Mouse (Mus musculus): ENCODE results near the gene Sash1. TPM values are rescaled to one million over a fixed set of nuclear protein-coding genes. Genes with fewer than 3 reads are reported as not detected.

Sash1 gene
- polyA plus RNA-seq, 1 experiment from 2014 or later: 5.4 TPM

DNA sequence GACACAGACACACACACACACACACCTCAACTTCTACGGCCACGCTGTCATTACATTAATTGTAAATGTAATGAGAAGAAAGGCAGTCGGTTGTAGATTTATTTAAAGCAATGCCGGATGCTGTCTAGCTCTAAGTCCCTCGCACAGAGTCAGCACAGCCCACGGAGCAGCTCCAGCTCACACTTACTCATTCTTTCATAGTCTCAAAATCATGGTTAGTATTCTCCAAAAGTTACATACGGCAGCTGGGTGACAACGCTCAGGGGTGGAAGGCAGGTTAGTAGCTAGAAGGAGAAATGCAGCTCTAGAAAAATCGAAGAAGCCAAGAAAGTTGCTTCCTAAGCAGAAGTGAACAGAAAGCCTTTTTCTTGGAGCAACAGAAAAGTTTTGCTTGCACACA lies 124.2 kb downstream of the Sash1 start:
- WGBS: 37% methylated on average over 9 of the region's 9 CpGs
- H3K4me2 ChIP-seq: peak overlapping the region; percentile 40
- peaks cover 14% of the 10 kb centered on the region; the same call in 1 of the 2 replicates for H3K4me1 ChIP-seq
- no peak overlapping the region for H3K9ac ChIP-seq
- H3K4me3 ChIP-seq (replicated peaks): peak overlapping the region; percentile 29
- no peak for ATAC-seq (ENCODE audit: insufficient read depth, low FRiP score, low read depth)
- peak overlapping the region; percentile 80 for H3K27ac ChIP-seq
- H3K9me3 ChIP-seq: no peaks in the 10 kb centered on the region
- H3K27me3 ChIP-seq (replicated peaks): no peaks in the 10 kb centered on the region
- H3K36me3 ChIP-seq: no peaks in the 10 kb centered on the region; the same call in 1 of the 2 replicates

DNA sequence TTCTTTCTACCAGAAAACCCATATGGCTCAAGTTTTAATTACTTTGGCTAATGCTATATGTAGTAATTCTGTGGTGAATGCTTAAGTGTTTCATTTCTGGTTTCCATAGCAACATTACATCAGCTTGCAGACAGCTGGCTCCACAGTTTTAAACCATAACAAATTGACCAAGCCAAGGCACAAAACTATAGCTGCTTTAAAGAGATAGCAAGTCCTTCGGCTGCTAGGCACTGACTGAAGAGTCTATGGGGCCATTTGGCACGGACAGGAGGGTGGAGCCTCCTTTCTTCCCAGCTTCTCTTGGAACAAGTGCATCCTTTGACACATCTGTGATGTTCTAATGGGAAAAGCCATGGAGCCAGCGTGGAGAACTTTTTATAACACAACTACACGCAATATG lies 125.3 kb downstream of the Sash1 start:
- H3K4me1 ChIP-seq: peaks cover 16% of the 10 kb centered on the region; the same call in 1 of the 2 replicates
- peak overlapping the region; percentile 15 for H3K4me3 ChIP-seq (replicated peaks)
- H3K4me2 ChIP-seq: peak overlapping the region; percentile 40
- H3K36me3 ChIP-seq: no peaks in the 10 kb centered on the region; the same call in 1 of the 2 replicates
- no peak overlapping the region for H3K9ac ChIP-seq
- no peaks in the 10 kb centered on the region for H3K27me3 ChIP-seq (replicated peaks)
- 29% methylated on average over 4 of the region's 4 CpGs for WGBS
- H3K9me3 ChIP-seq: no peaks in the 10 kb centered on the region
- 0 out of 2 replicates have a peak, but pooled peaks have one; percentile 8 for ATAC-seq (ENCODE audit: insufficient read depth, low FRiP score, low read depth)
- H3K27ac ChIP-seq: peak overlapping the region; percentile 27

GRCm38 (mm10) chr10:8759228-8759627 lies 126.6 kb downstream of the Sash1 start:
- no peaks in the 10 kb centered on the region for H3K36me3 ChIP-seq
- H3K4me2 ChIP-seq: no peak overlapping the region
- no peak for ATAC-seq (ENCODE audit: insufficient read depth, low FRiP score, low read depth)
- no peak overlapping the region for H3K4me3 ChIP-seq (replicated peaks)
- peaks cover 16% of the 10 kb centered on the region; the same call in 1 of the 2 replicates for H3K4me1 ChIP-seq
- H3K27ac ChIP-seq: peak overlapping the region; percentile 91; the same call in 1 of the 2 replicates
- WGBS: 74% methylated on average over 7 of the region's 7 CpGs
- H3K9me3 ChIP-seq: no peaks in the 10 kb centered on the region
- H3K9ac ChIP-seq: no peak overlapping the region
- H3K27me3 ChIP-seq (replicated peaks): no peaks in the 10 kb centered on the region

GRCm38 (mm10) chr10:8757429-8757931 lies 128.4 kb downstream of the Sash1 start:
- Histone ChIP-seq H3K4me3 (replicated peaks) (peak overlapping the region; percentile 7; the same call in 1 of the 2 replicates), H3K27me3 (replicated peaks) (no peaks in the 10 kb centered on the region), H3K9me3 (no peaks in the 10 kb centered on the region), H3K27ac (peak overlapping the region; percentile 91), H3K4me2 (peak overlapping the region; percentile 37), H3K9ac (no peak overlapping the region), H3K36me3 (no peaks in the 10 kb centered on the region; the same call in none of the 2 replicates), H3K4me1 (peaks cover 14% of the 10 kb centered on the region; the same call in 1 of the 2 replicates)
- 24% methylated on average over 21 of the region's 21 CpGs for WGBS
- peak; percentile 56; the same call in 1 of the 2 replicates for ATAC-seq (ENCODE audit: insufficient read depth, low FRiP score, low read depth)

- Histone ChIP-seq H3K9me3 (no peaks in the 10 kb centered on the region), H3K27me3 (replicated peaks) (no peaks in the 10 kb centered on the region), H3K36me3 (no peaks in the 10 kb centered on the region; the same call in none of the 2 replicates), H3K4me1 (peaks cover 11% of the 10 kb centered on the region; the same call in 1 of the 2 replicates), H3K4me2 (peak overlapping the region; percentile 37), H3K9ac (no peak overlapping the region), H3K27ac (peak overlapping the region; percentile 91), H3K4me3 (replicated peaks) (peak overlapping the region; percentile 7; the same call in 1 of the 2 replicates)
- 52% methylated on average over 11 of the region's 11 CpGs for WGBS
- ATAC-seq (ENCODE audit: insufficient read depth, low FRiP score, low read depth): no peak
These were observed 129.1 kb downstream of the Sash1 start for GRCm38 (mm10) chr10:8756604-8757354.

- peaks cover 4% of the 10 kb centered on the region for H3K36me3 ChIP-seq
- no peak for ATAC-seq (ENCODE audit: insufficient read depth, low FRiP score, low read depth)
- H3K27ac ChIP-seq: no peak overlapping the region
- H3K4me1 ChIP-seq: peaks cover 5% of the 10 kb centered on the region; the same call in 1 of the 2 replicates
- WGBS: 86% methylated on average over 3 of the region's 3 CpGs
- H3K4me2 ChIP-seq: no peak overlapping the region
- no peaks in the 10 kb centered on the region for H3K9me3 ChIP-seq
- no peaks in the 10 kb centered on the region for H3K27me3 ChIP-seq (replicated peaks)
- no peak overlapping the region for H3K4me3 ChIP-seq (replicated peaks)
- no peak overlapping the region for H3K9ac ChIP-seq
These were observed 132.5 kb downstream of the Sash1 start for GRCm38 (mm10) chr10:8753377-8753776.

DNA sequence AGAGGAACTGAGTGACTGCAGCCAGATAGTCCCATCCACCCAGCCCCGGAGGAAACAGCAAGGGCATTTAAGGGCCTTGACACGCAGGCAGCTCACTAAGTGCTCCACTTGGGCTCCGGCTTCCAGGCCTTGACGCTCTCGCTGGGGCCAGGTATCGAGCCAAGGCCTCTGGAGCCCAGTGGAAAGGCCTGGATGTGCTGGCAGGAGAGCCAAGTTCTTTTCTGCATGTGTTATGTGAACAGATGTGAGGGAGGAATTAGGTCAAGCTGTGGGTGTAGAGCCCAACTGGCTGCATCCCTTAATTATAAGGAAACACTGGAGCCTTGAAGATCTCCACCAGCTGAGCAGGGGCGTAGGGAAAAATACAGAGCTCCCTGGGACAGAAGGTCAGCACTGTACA lies 133.4 kb downstream of the Sash1 start:
- Histone ChIP-seq H3K9me3 (no peaks in the 10 kb centered on the region), H3K27ac (no peak overlapping the region), H3K4me3 (replicated peaks) (no peak overlapping the region), H3K4me1 (peaks cover 5% of the 10 kb centered on the region; the same call in 1 of the 2 replicates), H3K4me2 (no peak overlapping the region), H3K9ac (no peak overlapping the region), H3K36me3 (peaks cover 4% of the 10 kb centered on the region), H3K27me3 (replicated peaks) (no peaks in the 10 kb centered on the region)
- 83% methylated on average over 7 of the region's 7 CpGs for WGBS
- no peak for ATAC-seq (ENCODE audit: insufficient read depth, low FRiP score, low read depth)

DNA sequence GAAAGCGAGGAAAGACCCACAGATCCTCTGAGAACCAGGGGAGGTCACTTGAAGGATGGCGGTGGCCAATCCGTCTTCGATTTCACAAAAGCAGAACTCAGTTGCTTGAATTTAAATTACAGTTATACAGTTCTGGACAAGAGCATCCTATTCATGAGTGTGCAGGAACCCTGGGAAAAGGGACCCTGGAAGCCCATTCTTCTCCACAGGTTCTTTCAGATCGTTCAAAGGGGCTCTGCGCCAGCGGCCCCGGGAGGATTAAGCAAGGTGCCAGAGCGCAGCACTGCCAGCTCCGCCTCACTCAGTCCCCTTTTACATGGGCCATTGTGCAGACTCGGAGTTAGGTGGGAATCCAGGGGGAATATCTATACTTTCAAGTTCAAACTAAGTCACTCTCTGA lies 136.3 kb downstream of the Sash1 start:
- H3K4me2 ChIP-seq: no peak overlapping the region
- no peaks in the 10 kb centered on the region for H3K4me1 ChIP-seq
- no peak overlapping the region for H3K4me3 ChIP-seq (replicated peaks)
- no peaks in the 10 kb centered on the region for H3K9me3 ChIP-seq
- H3K9ac ChIP-seq: no peak overlapping the region
- H3K27ac ChIP-seq: no peak overlapping the region
- WGBS: 86% methylated on average over 11 of the region's 11 CpGs
- H3K27me3 ChIP-seq (replicated peaks): no peaks in the 10 kb centered on the region
- peaks cover 4% of the 10 kb centered on the region for H3K36me3 ChIP-seq
- ATAC-seq (ENCODE audit: insufficient read depth, low FRiP score, low read depth): no peak

DNA sequence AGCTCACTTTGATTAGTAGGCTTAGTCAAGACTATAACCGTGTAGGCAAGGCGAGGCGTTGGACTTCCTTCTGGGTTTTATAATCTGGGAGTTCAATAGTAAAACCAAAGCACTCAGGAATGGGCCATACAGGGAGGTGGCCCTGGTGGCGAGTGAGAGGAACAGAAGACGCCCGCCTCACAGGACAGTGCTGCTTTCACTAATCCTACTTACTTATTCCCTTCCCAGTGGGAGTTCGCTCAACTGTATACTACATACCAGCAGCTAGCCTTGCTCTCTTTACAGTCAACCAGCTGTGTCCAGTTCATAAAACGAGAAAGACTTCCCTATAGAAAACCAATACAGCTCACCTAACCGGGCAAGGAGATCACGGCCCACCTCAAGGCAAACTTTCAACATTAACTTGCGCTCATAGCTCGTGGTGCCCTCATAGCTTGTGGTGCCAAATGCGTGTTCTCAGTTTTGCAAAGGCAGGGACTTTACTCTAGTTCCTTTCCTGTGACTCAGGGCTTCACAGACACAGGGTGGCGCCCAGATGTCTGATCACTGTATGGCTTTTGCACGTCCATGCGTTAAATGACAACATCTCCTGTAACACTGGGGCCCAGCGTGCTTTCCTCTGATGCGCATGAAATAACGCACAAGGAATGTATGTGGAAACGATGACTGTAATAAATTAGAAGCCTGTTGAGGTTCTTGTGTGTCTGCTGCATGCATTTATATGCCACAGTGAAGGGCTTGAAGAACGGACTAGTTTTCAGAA lies 138.2 kb downstream of the Sash1 start:
- H3K4me3 ChIP-seq (replicated peaks): no peak overlapping the region
- no peak overlapping the region for H3K9ac ChIP-seq
- no peak for ATAC-seq (ENCODE audit: insufficient read depth, low FRiP score, low read depth)
- H3K36me3 ChIP-seq: peaks cover 8% of the 10 kb centered on the region
- WGBS: 84% methylated on average over 21 of the region's 21 CpGs
- no peak overlapping the region for H3K4me2 ChIP-seq
- no peaks in the 10 kb centered on the region for H3K27me3 ChIP-seq (replicated peaks)
- no peaks in the 10 kb centered on the region for H3K9me3 ChIP-seq
- H3K4me1 ChIP-seq: no peaks in the 10 kb centered on the region
- H3K27ac ChIP-seq: no peak overlapping the region

GRCm38 (mm10) chr10:8746082-8746696 lies 139.7 kb downstream of the Sash1 start:
- Histone ChIP-seq H3K4me2 (no peak overlapping the region), H3K36me3 (peaks cover 16% of the 10 kb centered on the region), H3K4me3 (replicated peaks) (no peak overlapping the region), H3K9ac (no peak overlapping the region), H3K27ac (no peak overlapping the region), H3K4me1 (no peaks in the 10 kb centered on the region), H3K27me3 (replicated peaks) (no peaks in the 10 kb centered on the region), H3K9me3 (no peaks in the 10 kb centered on the region)
- no peak for ATAC-seq (ENCODE audit: insufficient read depth, low FRiP score, low read depth)
- 62% methylated on average over 14 of the region's 14 CpGs for WGBS

GRCm38 (mm10) chr10:8742872-8743271 lies 143.0 kb downstream of the Sash1 start:
- no peak overlapping the region for H3K4me3 ChIP-seq (replicated peaks)
- no peaks in the 10 kb centered on the region for H3K27me3 ChIP-seq (replicated peaks)
- no peak overlapping the region for H3K4me2 ChIP-seq
- WGBS: 38% methylated on average over 2 of the region's 2 CpGs
- H3K27ac ChIP-seq: no peak overlapping the region
- no peaks in the 10 kb centered on the region for H3K9me3 ChIP-seq
- no peak for ATAC-seq (ENCODE audit: insufficient read depth, low FRiP score, low read depth)
- peaks cover 27% of the 10 kb centered on the region for H3K36me3 ChIP-seq
- H3K9ac ChIP-seq: no peak overlapping the region
- H3K4me1 ChIP-seq: no peaks in the 10 kb centered on the region
